Mouse (Mus musculus) left cerebral cortex, adult 8-10 months (tissue): Measurements from ENCODE around the gene Snd1. TPM values are rescaled to one million over a fixed set of nuclear protein-coding genes. Genes with fewer than 3 reads are reported as not detected.

Experiments
- DNase-seq, 2 experiments: peaks; one replicate each; pipeline ENCODE4 v3.0.0; 2022; ENCODE audit warnings: low spot score in 2 of 2
- total RNA-seq, 4 experiments: library from RNA; stranded (reverse); gene quantifications; 2 replicates each; pipeline ENCODE4 v1.2.4; 2022

The Snd1 gene
- total RNA-seq, 4 experiments from 2014 or later = 81.9 to 93.2 (median 88.8) TPM

GRCm38 (mm10) chr6:28749224-28749623, 274.3 kb downstream of the Snd1 start:
- no peak for DNase-seq

- DNase-seq = no peak
Observed at GRCm38 (mm10) chr6:28751186-28751585, 276.2 kb downstream of the Snd1 start.

GRCm38 (mm10) chr6:28753217-28753616, 278.3 kb downstream of the Snd1 start:
- peak in 1 of 2 experiments; percentile 60 for DNase-seq

GRCm38 (mm10) chr6:28753681-28754080, 278.7 kb downstream of the Snd1 start:
- no peak for DNase-seq

GRCm38 (mm10) chr6:28754127-28754898, 279.4 kb downstream of the Snd1 start:
- no peak for DNase-seq

- peak; percentile 39 to 77 for DNase-seq
Observed at GRCm38 (mm10) chr6:28756306-28757018, 281.5 kb downstream of the Snd1 start.

- DNase-seq = no peak
Observed at GRCm38 (mm10) chr6:28758293-28758692, 283.4 kb downstream of the Snd1 start.

GRCm38 (mm10) chr6:28761728-28762127, 286.8 kb downstream of the Snd1 start:
- DNase-seq = no peak

- no peak for DNase-seq
Observed at GRCm38 (mm10) chr6:28762132-28762775, 287.3 kb downstream of the Snd1 start.

GRCm38 (mm10) chr6:28766622-28767021, 291.7 kb downstream of the Snd1 start:
- DNase-seq = no peak

- no peak for DNase-seq
Observed at GRCm38 (mm10) chr6:28767891-28768481, 293.0 kb downstream of the Snd1 start.

GRCm38 (mm10) chr6:28771331-28771730, 296.4 kb downstream of the Snd1 start:
- no peak for DNase-seq

- DNase-seq = peak in 1 of 2 experiments; percentile 81
Observed at GRCm38 (mm10) chr6:28781696-28782095, 306.8 kb downstream of the Snd1 start.

GRCm38 (mm10) chr6:28783082-28783647, 308.2 kb downstream of the Snd1 start:
- no peak for DNase-seq

GRCm38 (mm10) chr6:28783953-28784352, 309.0 kb downstream of the Snd1 start:
- DNase-seq = no peak

- no peak for DNase-seq
Observed at GRCm38 (mm10) chr6:28785770-28786169, 310.8 kb downstream of the Snd1 start.

- DNase-seq = no peak
Observed at GRCm38 (mm10) chr6:28787133-28787532, 312.2 kb downstream of the Snd1 start.

GRCm38 (mm10) chr6:28789685-28790084, 314.7 kb downstream of the Snd1 start:
- DNase-seq = no peak

- DNase-seq = no peak
Observed at GRCm38 (mm10) chr6:28791183-28791582, 316.2 kb downstream of the Snd1 start.

GRCm38 (mm10) chr6:28791809-28792208, 316.9 kb downstream of the Snd1 start:
- DNase-seq = no peak

- no peak for DNase-seq
Observed at GRCm38 (mm10) chr6:28795380-28795779, 320.4 kb downstream of the Snd1 start.
